22 mouse cellular contexts compared by ENCODE assay signal in the genomic region with DNA sequence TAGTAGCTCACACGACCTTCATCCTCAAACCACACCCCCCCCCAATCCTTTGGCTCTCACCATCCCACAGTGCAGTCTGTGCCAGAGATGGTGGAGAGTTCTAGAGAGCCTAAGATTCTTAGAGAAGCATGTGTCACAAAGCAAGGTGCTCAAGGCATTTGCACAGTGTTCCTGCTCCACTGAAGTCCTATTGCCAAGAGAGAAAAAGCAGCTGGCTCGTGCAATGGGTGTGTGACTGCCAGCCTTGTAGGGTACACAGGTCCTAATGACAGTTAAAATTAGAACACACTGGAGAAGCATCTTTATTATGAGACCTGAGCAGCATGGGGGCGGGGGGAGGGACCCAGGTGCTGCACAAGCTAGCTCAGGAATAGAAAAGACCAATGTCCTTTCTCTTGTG.
"Had no signal": no experiment of that assay in that cellular context is flagged by ENCODE, and none has a peak within 500 bp of the region (broad histone marks: within the 10 kb centered on the region; RNA-seq: fewer than 3 reads in every experiment).

No protein-coding gene starts in this region.

- H3K4me1 ChIP-seq: lung, embryonic 15.5 days had no signal

- H3K27ac ChIP-seq: kidney, postnatal 0 days; layer of hippocampus, adult 2 months; limb, embryonic 10.5 days; limb, embryonic 13.5 days; liver, embryonic 12.5 days; liver, embryonic 15.5 days; lung, embryonic 15.5 days; midbrain, embryonic 10.5 days; midbrain, embryonic 13.5 days; neural tube, embryonic 13.5 days; stomach, postnatal 0 days had no signal

- H3K9ac ChIP-seq: limb, embryonic 13.5 days; liver, embryonic 12.5 days; liver, embryonic 15.5 days; lung, embryonic 15.5 days; midbrain, embryonic 13.5 days; neural tube, embryonic 13.5 days had no signal

- DNase-seq: layer of hippocampus, adult 9-11 months; liver; lung, adult 18-20 months; lung, postnatal 10 days; lung, postnatal 36 days; retina, postnatal 1 day; right cerebral cortex, postnatal 4 days; thymus, postnatal 25 days had no signal

- ATAC-seq: liver, embryonic 12.5 days; midbrain, embryonic 13.5 days; midbrain, embryonic 16.5 days had no signal

- H3K4me3 ChIP-seq: layer of hippocampus, adult 2 months; limb, embryonic 10.5 days; limb, embryonic 13.5 days; liver, embryonic 12.5 days; liver, embryonic 15.5 days; lung, embryonic 15.5 days; midbrain, embryonic 10.5 days; midbrain, embryonic 13.5 days; myocyte; neural tube, embryonic 13.5 days had no signal

- H3K36me3 ChIP-seq: limb, embryonic 10.5 days; limb, embryonic 13.5 days; liver, embryonic 12.5 days; liver, embryonic 15.5 days; lung, embryonic 15.5 days; midbrain, embryonic 10.5 days; midbrain, embryonic 13.5 days; neural tube, embryonic 13.5 days had no signal

- H3K9me3 ChIP-seq: limb, embryonic 10.5 days; limb, embryonic 13.5 days; liver, embryonic 12.5 days; liver, embryonic 15.5 days; lung, embryonic 15.5 days; megakaryocyte, embryonic 14.5 days; midbrain, embryonic 10.5 days; midbrain, embryonic 13.5 days; neural tube, embryonic 13.5 days had no signal

- H3K4me2 ChIP-seq: limb, embryonic 13.5 days; liver, embryonic 12.5 days; liver, embryonic 15.5 days; lung, embryonic 15.5 days; midbrain, embryonic 13.5 days; neural tube, embryonic 13.5 days had no signal

- H3K27me3 ChIP-seq: limb, embryonic 13.5 days; liver, embryonic 15.5 days; lung, embryonic 15.5 days; midbrain, embryonic 13.5 days had no signal
